Mouse (Mus musculus): ENCODE data around the gene Col2a1.
A peak's percentile ranks its signal among the peaks of the same experiment; 100 is the strongest.

Col2a1 gene

DNA sequence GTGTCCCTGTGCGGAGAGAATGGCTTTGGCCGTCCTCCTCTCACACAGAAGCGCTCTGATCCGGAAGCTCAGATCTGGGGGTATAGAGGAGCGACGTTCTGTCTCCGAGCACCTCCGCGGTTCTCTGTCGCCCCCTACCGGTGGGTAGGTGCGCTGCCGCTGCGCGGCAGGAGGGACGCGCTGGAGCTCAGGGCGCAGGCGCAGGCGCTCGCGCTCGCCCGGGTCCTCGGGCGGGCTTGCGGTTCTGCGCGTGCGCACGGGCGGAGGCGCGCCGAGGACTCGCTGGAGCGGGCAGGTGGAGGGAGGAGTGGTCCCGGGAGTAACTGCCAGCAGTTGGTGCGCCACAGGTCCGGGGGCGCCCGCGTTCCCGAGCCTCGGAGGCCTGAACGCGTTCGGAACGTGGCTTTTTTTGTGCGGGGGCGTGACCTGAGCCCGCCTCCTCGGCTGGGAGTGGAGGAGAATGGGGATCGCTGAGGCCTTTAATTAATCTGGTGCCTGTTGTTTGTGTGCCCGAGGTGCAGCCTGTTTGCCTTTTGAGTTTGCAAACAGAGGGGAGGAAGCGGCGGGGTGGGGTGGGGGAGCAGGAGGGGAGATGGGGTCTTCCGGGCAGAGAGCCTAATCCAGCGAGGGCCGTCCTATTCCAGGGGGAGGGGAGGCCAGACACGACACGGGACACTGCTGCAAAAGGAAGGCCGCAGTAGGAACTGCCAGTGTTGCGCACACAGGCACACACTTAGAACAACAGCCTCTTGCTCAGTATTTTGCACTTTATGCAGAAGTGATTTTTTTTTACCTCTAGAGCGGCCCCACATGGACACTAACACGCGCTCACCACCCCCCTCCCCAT is 40.3 kb downstream of the Col2a1 start, which contains the start of gene Tmem106c:
Tmem106c (plus strand) TSS at position 212 of the 847 bp plus-strand sequence.
- DNase-seq (ENCODE audit: low spot score) = peak; percentile 97

DNA sequence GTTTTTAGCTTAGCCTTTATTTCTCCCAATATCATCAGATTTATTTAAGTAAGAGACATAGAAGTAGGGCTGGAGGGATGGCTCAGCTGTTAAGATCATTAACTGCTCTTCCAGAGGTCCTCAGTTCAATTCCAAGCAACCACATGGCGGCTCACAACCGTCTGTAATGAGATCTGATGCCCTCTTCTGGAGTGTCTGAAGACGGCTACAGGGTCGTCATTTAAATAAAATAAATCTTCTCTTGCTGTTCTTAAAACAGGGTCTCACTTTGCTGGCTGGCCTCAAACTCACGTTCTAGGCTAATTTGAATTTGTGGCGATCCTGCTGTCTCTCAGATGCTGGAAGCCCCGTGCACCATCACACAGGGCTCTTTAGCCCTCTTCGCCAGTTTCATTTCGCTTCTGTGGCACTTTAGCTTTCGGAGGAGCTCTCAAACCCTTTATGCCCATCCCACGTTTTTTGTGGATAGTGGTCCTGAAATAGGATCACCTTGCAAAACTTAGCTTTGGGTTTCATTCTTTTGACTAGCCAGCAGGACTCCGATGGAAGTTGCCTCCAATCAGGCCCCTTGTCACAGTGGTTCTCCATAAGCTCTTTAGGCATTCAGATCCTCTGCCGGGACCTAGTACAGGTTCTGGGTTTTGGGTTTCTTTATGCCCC is 41.0 kb downstream of the Col2a1 start:
- DNase-seq (ENCODE audit: low spot score) = peak; percentile 42

DNA sequence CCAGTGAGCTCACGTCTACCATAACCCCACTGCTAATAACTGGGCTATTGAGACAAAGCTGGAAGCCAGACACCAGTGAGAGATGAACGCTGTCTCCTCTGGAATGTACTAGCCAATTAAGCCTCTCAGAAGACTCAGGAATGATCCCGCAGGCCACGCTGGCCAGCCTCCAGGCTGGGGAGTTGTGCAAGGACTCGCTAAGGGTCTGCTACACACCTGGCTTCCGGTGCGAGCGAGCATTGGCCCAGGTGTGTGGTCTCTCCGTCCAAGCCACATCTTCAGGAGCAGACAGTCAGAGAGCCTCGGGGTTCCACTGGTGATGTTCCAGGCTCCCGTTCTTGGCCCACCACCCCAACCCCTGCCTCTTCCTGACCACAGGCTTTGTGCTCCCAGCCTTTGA is 48.1 kb downstream of the Col2a1 start:
- no peak for DNase-seq (ENCODE audit: low spot score)

DNA sequence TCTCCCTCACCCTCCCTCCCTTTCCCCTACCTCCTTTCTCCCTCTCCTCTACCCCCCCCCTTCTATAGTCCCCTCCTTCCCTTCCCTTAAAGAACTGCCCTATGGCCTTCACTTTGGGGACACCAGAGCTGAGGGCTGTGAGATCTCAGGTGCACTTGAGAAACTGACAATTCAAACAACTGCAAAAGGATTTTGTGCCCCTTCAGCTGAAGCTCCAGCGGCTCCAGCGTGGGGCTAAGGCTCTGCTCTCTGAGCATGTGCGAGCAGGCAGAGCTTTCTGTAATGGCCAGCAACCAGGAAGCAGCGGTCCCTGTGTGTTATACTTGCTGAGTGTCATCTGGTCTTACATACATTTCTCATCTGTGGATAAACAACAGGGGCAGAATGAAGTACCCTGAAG is 48.8 kb downstream of the Col2a1 start:
- no peak for DNase-seq (ENCODE audit: low spot score)

DNA sequence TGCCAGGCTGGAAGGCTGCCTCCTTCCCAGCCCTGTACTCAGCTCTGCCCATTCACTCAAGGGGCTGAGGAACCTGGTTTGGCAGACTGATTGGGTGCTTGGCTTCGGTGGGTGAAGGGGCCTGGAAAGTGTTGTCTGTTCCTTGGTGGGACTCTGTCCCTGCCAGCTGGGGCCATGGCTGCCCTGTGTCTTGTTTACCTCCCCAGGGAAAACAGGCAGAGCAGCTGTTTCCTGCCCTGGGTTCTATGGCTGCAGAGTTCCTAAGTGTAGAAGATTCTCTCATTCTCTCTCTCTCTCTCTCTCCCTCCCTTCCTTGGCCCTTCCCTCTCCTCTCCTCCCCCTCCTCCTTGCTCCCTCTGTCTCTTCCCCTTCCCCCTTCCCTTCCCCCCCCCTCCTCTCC is 49.2 kb downstream of the Col2a1 start:
- DNase-seq (ENCODE audit: low spot score) = peak; percentile 22

DNA sequence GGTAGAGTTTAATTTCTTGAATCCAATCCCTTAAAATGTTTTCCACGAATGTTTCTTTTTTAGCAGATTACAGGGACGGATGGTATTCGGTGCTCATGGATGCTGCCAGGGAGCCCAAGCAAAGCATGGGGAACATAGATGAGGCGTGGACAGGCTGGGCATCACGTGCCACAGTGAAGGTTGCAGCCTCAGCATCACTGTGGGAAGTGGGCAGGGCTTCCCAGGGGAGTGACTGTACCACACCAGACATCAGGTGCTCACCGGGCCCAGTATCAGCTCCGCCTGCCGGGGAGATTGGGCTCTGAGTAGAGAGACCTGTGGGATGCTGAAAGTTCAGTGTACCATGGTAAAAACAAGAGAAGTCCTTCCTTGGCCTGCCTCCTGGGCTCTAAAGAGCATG is 49.8 kb downstream of the Col2a1 start:
- DNase-seq (ENCODE audit: low spot score) = no peak

DNA sequence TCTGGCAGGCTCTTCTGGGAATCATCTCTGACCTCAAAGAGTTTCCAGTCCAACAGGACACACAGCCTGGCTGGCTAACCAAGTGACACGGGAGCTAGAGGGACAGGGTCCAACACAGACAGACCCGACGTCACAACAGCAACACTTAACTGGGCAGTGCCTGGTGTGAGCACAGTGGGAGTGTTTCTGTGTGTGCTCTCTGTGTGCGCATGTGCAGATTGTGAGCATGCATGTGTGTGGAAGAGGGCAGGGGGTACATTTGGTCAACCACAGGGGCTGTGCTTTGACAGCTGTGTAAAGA is 51.7 kb downstream of the Col2a1 start:
- DNase-seq (ENCODE audit: low spot score) = peak; percentile 31

DNA sequence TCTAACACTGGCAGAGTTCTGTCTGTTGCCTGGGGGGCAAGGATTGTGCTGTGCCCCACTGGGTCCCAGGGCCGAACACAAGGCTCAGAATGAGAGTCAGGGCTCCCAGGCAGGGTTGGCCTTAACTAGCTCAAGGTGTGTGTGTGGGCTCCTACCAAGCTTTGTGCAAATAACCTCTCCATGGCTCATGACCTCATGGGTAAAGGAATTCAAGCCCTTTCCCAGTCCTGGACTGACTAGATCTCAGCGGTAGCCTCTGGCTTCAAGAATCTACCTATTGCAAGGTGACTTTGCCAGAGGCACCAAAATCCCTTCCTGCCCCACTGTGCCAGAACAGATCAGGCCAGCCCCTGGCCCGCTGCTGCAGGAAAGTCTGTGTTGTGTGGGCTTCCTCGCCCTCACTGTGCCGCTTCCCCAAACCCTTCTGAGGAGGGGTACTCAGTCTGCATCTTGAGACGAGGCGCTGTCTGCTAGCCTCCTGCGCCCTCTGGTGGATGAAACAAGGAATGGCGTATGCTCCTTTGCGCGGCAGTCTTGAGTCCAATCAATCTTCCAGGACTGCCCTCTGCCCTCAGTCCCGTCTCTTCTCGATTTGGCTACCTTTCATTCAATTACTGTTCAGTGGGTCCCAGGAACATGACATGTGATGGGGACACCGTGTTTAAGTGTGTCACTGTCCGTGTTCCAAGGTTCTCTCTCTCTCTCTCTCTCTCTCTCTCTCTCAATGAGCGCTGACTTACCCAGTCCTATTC is 52.2 kb downstream of the Col2a1 start:
- DNase-seq (ENCODE audit: low spot score) = peak; percentile 87

DNA sequence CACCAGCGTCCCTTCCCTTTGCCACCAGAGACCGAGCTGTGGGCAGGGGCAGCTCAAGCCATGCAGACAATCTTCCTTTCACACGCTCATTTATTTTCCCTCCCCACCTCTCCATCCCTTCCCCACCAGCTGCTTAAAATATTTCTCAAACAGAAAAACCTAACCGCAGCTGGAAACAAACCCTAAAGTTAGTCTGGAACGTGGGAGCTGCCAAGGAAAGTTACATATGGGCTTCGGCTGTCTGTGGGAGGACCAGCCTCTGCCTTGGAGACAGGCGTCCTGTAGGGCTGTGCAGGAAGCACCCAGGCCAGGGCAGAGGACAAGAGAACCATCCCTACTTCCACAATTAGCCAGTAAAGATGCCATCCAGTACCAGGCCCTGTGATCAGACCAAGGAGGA is 54.3 kb downstream of the Col2a1 start:
- no peak for DNase-seq (ENCODE audit: low spot score)

DNA sequence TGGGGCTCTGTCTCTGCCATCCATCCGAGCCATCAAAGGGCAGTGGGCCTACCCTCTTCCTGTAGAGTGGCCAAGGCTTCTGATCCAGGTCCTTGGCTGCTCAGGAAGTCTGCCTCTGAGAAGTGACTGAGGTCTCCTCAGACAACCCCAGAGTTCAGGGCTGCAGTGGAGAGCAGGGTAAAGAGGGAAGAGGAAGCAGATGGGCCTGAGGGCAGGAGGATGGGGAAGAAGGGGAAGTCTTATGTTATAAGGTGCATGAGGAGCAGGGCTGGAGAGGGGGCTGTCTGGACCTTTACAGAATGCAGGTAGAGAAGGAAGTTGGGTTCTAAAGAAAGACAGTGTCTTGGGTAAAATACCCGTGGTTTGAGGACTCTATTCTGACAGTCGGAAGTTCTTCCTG is 54.8 kb downstream of the Col2a1 start:
- no peak for DNase-seq (ENCODE audit: low spot score)

DNA sequence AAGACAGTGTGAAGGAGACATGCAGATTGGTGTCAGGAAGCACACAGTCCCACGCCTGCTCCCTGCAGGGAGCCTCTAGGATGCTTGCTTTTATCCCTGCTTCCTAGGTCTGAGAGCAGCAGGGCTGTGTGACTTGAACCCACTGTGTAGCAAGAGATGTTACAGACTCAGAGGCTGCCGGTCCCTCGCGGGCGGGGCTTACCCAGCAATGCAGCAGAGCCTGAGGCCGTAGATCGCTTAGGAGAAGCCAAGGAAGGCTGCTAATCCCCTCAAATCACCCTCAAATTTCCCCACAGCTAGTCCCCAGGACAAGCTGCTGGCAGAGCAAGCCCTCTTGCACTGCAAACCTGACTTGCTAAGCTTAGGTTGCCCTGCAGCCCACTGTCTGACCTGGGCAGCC is 55.8 kb downstream of the Col2a1 start:
- no peak for DNase-seq (ENCODE audit: low spot score)

DNA sequence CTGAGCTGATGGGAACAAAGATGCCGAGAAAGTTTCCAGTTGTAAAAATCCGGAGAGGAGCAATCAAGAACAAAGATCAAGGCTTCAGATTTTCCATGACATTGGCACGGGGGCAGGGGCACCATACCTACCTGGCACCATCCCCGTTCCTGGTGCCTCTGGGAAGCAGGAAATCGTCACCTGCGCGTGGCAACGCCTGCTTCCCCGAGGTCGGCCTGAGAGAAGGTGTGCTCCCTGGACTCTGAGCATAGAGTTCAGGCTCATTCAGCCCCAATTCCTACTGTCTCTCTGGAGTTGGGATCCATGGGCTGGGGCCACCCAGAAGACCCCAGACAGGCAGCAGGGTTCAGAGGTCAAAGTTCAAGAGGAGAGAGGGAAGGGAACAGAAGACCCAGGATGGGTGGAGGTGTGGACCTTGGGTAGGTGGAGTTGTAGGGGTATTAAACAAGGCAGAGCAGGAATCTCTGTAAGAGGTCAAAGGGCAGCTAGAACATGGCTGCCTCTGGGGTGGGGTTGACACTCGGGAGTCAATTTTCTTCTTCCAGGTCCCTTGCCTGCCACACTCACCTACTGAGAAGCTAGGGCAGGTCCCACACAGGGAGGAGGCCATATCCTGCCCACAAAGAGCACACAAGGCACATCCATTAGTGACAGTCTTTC is 58.7 kb downstream of the Col2a1 start:
- no peak for DNase-seq (ENCODE audit: low spot score)

DNA sequence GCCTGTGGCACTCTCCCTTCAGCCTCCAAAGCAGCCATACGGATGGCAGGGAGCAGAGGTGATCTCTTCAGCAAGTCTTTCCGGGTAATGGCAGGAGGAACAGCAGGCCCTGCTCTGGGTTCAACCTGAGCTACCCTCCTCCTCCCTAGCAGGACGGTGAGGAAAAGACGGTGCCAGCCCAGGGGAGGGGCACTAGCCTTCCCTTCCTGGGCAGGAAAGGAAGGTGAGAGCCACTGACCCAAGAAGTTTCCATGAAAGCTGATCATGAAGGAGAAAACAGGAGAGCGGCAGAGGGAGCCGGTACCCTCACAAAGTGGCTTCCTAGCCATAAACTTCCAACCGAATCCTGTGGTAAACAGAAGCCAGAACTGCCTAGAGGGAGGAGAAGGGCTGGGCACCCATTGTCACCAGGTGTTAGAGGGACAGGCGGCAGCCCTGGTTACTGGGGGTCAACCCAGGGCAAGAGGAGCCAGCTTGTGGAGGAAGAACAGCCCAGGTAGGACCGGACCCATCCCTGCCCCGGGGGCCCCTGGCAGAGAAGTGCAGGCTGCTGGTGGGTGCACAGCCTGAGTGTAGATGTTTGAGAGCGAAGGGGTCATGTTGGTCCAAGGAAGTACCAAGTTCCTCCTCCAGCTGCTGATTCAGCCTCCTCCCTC is 59.4 kb downstream of the Col2a1 start:
- DNase-seq (ENCODE audit: low spot score) = no peak

DNA sequence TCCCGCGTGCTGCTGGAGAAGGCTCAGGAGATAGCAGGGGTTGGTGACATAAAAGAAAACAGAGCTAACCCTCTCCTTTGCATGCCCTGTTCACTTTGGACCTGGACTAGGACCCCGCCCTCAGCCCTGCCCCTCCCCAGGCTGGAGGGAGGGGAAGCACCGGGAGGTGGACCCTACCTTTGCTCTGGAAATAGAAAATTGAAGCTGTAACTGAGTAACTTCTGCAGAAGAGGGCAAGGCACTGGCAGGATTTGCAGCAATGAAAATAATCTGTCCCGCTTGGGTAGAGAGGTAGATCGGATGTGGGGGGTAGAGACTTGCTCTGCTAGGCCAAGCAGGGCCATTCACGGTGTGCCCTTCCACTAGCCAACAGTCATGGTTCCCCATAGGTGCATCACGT is 61.1 kb downstream of the Col2a1 start:
- DNase-seq (ENCODE audit: low spot score) = no peak

DNA sequence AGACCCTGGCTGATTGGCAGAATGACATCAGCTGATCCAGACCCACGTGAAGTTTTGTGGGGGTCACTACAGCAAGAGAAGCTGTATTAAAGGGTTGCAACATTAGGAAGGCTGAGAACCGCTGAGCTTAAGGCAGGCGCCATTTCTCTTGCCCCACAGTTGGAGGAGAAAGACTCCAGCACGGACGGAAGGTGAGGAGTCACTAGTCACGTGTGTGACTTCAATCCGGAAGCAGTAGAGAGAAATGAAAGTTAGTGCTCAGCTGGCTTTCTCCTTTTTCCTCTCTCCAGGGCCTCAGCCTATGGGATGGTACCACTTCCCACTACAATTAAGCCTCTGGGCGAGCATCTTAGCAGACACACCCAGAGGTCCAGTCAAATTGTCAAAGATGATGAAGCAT is 62.0 kb downstream of the Col2a1 start:
- no peak for DNase-seq (ENCODE audit: low spot score)

DNA sequence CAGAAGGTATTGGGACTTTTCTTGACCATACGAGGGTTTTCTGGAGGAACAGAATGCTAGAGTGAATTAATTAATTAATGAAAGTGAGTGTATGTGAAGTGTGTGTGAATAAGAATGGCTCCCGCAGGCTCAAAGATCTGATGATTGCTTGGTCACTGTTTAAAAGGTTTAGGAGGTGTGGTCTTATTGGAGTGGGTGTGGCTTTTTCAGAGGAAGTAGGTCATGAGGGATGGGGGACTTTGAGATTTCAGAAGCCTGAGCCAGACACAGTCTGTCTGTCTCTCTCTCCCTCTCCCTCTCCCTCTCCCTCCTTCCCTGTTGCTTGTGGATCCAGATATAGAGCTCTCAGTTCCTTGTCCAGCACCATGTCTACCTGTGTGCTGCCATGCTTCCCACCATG is 63.2 kb downstream of the Col2a1 start:
- DNase-seq (ENCODE audit: low spot score) = no peak

DNA sequence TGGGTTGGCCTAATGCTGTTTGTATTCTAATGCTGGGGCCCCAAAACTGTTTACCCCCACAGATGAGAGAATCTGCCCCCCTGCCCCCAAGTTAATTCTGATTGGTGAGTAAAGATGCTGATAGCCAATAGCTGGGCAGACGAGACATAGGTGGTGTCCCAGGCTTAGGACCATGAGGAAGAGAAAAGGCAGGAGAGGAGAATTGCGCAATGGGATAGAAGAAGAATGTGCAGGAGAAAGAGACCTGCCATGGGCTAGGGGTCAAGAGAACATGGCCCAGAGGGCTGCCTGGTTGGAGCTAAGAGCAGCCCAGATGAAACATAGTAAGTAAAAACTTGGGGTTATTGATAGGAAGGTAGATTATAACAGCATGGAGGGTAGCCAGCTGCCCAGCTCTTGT is 64.4 kb downstream of the Col2a1 start:
- no peak for DNase-seq (ENCODE audit: low spot score)

DNA sequence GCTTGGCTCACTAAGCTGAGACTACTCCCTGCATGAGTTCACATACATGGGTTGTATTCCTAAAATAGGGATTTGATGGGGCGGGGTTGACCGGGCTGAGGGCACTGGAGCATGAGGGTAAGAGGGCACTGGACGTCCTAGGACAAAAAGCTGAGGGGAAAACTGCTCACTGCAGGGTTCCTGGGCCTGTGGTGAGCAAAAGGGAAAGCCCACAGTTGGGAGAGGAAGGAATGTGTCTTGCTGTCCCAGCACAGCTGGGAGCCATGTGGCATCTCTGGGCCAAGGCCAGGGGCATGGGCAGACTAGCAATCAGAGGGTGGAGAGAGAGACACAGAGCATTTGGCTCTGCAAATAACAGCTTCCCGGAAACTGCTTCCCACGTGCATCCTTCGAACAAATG is 65.9 kb downstream of the Col2a1 start:
- DNase-seq (ENCODE audit: low spot score) = peak; percentile 59

DNA sequence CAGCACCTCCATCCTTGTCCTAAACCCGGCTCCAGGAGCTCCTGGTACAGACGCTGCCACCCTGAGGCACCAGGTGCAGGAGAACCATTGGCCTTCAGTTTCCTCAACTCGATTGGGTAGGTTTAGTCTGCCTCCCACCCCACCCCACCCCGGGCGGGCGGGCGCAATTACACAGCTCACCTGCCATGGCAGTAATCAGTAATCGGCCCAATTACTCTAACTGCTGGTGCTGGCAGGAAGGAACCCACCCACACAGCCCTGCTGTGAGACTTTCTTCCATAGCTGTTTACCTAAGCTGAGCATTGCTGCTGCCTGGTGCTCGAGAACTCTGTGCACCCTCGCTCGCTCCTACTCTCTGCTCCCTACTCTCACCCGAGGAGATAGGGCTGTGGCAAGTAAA is 72.1 kb downstream of the Col2a1 start:
- DNase-seq (ENCODE audit: low spot score) = no peak

DNA sequence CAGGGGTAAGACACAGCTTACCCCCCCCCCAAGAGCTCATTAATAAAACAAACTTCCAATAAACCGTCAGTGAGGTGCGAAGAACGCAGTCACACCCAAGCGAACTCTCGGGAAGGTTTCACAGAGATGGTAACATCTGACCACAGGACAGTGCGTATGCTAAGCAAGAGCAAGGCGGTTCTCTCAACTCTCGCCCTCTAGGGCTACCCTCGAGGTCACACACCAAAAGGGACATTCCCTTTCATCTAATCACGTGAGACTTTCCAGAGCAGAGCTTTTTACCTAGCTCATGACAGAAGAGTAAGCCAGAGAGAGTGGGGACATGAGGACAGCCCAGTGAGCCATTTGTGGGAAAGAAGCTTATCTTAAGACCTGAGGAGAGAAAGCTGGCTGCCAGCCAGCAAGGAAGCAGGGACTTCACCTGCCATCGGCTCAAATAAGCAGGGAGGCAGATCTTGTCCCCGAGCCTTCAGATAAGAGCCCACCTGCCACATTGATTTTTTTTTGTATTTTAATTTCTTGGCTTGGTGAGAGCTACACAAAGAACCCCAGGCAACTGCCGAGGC is 75.2 kb downstream of the Col2a1 start:
- no peak for DNase-seq (ENCODE audit: low spot score)

DNA sequence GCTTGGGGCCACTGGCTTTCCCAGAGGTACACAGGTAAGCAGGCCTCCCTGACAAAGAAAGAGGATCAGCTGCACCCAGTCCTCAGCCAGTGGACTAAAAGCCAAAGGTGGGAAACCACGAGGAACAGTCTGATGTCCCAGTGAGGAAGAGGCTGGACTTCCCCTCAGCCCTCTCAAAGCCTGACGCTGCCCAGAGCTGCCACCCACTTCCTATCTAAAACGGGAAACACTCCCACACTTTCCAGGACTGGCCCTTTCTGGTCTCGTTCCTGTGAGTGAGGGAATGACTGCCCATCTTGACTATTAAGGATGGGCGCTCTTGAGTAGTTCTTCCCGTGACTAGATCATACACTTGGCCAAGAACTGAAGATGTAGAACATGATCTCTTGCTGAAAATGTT is 76.7 kb downstream of the Col2a1 start:
- DNase-seq (ENCODE audit: low spot score) = no peak

DNA sequence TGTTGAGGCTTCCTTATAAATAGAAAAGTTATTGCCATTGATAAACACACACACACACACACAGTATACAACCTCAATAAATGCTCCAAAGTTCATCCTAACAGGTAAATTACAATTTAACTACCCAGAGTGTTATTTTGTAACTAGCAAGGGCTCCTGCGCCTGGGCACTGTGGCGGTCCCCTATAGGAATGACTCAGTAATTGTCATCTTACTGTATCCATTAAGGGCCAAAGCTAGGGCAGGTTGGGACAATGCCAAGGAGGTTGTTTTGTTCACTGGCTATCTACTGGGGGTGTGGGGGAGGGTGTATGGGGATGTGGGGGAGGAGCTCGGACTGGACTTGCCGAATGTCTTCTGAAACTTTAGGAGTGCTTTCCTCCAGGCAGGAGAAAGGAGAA is 77.5 kb downstream of the Col2a1 start:
- peak; percentile 36 for DNase-seq (ENCODE audit: low spot score)

Data from MN1 (cell line).